Mouse (Mus musculus) embryo, embryonic 11.5 days (tissue): ENCODE data around the gene Ncoa3.
A peak's percentile ranks its signal among the peaks of the same experiment; 100 is the strongest.
"Not testable (repeated sequence)": the region's sequence is repeated elsewhere in the genome, so short reads cannot be mapped to it uniquely, and the experiment has no call there.

Experiments
- DNase-seq: peaks from one replicate; pipeline ENCODE4 v3.0.0-alpha.2; 2012; ENCODE audit warnings: low read depth, low spot score

Gene Ncoa3

DNA sequence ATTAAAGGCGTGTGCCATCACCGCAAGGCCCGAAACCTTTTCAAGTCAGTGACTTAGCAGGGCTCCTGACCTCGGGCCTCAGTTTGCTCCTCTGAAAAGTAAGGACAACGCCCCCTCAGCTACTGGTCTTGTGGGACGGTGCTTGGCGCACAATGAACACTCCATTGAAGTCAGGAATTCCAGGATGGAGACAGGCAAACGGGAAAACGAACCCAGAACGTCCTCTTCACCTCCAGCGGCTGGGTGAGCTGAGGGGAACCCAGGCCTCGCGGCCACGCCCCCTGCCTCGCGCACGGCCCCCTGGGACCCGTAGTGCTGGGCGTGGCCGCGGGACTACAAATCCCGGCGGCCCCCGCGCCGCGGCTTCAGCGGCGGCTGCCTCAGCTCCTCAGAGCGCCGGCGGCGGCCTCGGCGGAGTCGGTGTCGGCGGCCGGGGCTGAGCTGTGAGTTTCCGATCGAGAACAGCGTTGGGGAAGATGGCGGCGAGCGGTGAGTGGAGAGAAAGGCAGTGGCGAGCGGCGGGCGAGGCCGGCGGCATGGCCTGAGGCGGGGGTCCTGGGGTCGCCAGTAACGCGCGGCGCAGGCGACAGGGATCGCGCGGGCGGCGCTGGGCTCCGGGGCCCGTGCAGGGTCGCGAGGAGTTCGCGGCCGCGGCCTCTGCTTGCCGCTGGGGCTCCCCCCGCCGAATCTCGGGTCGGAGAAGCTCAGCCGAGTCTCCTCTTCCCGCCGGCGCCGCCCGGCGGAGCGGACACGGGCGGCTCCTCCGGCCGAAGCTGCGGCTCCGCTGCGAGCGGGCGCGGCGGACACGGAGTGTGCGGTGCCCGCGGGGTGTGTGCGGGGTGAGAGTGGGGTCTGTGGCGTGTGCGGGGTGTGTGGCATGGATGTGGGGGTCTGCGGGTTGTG is at the start of gene Ncoa3:
Ncoa3 (plus strand) TSS at position 367 of the 903 bp plus-strand sequence.
- peak; percentile 89 for DNase-seq

DNA sequence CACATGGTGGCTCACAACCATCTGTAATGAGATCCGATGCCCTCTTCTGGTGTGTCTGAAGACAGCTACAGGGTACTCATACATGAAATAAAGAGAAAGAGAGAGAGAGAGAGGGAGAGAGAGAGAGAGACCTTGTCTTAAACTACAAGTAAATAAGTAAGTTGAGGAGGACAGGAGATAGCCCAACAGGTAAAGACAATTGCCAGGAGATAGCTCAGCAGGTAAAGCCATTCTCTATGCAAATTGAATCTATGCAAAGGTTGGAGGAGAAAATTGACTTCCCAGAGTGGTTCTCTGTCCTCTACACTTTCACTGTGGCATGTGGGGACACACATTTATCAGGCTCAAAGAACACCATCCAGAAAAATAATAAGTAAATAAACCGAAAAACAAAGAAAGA is 49.3 kb upstream of the Ncoa3 start:
- DNase-seq, result no peak

DNA sequence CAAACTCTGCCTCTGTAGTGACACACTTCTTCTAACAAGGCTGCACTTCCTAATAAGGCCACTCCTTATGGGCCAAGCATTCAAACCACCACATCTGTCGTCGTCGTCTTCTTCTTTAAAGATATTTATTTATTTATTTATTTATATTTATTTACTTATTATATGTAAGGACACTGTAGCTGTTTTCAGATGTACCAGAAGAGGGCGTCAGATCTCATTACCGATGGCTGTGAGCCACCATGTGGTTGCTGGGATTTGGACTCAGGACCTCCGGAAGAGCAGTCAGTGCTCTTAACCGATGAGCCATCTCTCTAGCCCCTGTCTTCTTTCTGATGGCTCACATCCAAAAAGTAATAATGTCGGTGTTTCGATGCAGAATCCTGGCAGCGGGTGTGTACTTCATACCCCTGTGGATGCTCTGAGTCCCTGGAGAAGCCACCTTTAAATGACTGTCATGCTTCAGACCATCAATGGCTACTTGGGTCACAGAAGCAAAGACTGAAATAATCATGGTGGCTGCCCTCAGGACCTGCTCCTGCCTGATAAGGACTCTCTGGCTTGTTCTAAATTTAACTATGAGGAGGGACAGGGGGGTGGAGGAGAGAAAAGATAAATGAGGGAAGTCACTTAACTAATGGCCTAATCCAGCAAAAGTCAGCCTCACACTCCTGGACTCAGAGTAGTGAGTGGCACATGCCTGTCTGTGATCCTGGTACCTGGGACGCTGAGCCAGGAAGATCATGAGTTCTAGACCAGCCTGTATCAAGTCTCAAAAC is 47.7 kb upstream of the Ncoa3 start:
- no peak for DNase-seq

DNA sequence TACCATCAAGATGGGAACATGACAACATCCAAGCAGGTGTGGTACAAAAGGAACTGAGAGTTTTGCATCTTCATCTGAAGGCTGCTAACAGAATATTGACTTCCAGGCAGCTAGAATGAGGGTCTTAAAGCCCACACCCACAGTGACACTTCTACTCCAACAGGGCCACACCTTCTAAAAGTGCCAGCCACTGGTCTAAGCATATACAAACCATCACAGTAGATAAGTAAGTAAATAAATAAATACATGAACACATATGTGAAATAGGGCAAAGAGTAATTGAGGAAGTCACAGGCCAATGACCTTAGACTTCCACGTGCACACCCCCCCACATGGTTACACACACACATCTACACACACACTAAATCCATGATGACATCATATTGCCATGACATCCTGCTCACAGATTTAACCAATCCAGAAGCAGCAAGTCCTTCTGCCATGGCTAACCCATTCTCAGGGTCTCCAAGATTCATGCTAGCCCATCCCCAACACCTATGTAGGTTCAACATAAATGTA is 46.3 kb upstream of the Ncoa3 start:
- DNase-seq, result no peak

DNA sequence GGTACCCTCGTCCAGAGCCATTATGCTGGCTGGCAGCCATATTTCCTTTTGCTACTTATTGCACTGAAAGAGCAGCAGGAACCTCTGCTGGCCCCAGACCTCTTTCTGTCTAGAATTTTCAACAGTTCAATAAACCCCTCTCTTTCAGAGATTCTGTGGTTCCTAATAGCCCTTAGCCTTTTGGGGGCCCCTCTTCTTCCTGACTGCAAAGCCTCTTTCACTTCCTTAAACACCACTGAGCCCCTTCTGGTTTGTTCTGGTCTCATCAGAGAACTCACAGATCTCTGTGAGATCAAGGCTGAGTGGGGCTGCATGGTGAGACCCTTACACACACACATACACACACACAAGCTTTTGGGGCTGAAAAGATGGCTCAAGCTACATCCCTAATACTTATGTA is 44.4 kb upstream of the Ncoa3 start:
- DNase-seq, result no peak

DNA sequence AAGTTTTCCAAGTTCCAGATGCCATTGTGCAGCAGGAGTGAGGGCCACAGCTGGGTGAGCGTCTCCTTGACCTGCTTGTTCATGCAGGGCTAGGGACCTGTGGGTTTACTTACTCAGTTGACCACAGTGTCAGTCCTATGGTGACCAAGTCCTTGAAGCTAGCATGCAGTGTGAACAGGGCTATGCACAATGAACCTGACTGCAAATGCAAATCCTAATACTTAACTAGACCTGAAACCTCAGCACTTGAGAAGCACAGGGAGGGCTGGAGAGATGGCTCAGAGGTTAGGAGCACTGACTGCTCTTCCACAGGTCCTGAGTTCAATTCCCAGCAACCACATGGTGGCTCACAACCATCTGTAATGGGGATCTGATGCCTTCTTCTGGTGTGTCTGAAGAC is 43.7 kb upstream of the Ncoa3 start:
- DNase-seq, result not testable (repeated sequence)

DNA sequence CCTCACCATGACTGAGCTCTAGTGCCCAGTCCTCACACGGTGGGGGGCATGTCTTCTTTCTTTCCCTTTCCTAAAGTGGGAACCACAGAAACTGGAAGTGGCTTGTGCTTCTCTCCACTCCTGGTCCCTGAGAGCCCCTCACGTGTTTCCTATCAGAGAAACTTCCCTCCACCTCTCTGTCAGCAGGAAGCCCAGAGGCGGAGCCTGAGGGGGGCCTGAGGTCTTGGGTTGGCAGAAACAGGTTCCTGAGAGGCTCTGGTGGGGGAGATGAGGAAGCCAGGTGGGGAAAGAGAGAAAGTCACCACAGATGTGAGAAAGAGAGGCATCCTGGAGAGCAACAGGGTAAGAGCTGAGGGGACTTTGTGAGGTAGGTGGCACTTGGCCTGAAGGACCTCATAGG is 42.7 kb upstream of the Ncoa3 start:
- DNase-seq, result no peak

DNA sequence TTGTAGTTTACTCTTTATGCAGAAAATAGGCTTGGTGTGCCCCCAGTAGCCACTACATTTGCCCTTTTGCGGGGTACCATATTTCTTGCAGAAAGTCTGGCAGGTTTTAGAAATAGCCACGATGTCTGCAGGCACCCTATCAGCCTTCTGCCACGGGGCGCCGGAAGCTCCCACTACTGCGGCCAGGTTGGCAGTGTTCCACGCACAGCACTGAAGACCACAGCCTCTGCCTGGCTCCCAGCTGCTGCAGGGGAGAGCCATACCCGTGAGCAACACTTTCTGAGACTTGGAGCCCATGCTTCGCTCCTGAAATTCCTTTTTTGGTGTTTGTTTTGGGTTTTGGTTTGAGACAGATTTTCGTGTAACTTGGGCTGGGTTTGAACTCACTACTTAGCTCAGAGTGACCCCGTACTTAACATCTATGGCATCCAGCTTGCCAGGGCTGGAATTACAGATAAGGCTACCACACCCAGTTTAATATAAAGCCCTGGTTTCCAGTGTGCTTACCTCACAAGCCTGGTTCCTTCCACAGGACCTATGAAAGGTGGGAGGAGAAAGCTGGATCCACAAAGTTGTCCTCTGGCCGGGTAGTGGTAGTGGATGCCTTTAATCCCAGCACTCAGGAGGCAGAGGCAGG is 40.9 kb upstream of the Ncoa3 start:
- DNase-seq, result no peak

DNA sequence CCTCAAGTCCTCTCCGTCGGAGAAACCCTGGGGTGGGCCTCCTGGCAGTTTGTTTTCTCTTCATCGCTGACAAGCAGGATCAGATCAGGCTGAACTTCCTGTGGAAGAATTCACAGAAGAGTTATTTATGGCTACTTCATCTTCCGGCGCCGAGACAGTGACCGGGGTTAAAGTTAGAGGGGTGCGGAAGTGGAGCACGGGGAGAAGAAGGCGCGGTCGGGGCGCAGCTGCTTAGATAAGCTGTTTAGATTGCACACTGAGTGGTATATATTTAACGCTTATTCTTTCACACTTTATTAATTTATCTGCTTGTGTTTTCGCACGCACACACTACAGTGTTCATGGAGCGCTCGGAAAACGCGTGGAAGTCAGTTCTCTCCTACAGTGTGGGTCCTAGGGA is 37.6 kb upstream of the Ncoa3 start:
- no peak for DNase-seq

DNA sequence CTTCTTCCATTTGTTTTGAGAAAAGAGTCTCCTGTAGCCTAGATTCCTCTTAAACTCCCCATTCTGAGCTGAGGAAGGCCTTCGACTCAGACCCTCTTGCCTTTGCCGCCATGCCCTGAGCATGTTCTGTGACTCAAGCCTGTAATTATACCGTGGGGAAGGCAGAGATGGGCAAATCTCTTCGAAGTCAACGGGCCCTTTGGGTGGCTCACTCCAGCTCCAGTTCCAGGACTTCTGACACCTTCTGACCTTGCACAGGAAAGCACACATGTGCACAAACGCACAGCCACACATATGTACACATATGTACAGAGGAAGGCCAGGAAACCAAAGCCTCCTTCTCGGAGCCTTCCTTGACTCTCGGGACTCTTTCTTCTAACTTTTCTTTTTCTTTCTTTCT is 37.0 kb upstream of the Ncoa3 start:
- DNase-seq, result no peak

DNA sequence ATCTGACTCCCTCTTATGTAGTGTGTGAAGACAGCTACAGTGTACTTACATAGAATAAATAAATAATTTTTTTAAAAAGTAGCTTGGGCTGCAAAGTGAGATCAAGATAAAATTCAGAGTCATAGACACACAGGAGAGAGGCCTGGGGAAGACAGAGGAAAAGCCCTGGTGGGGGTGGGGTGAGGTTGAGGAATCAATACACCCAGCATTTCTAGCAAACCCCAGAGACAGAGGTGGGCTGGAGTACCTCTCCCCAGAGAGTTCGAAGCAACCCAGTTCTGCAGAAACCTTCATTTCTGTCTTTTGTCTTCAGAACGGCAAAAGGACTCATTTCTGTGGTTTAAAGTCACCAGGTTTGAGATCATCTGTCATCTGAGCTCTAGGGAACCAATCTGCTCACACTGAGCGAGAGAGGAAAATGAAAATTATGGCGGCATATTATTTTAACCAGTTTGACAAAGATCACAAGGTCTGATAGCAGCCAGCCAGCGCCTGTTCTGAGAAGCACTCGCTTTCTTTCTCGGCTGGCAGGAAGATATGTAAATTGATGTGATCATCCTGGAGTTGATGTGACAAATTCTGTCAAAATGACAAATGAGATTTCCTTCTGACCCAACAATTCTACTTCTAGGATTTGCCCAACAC is 36.2 kb upstream of the Ncoa3 start:
- no peak for DNase-seq

DNA sequence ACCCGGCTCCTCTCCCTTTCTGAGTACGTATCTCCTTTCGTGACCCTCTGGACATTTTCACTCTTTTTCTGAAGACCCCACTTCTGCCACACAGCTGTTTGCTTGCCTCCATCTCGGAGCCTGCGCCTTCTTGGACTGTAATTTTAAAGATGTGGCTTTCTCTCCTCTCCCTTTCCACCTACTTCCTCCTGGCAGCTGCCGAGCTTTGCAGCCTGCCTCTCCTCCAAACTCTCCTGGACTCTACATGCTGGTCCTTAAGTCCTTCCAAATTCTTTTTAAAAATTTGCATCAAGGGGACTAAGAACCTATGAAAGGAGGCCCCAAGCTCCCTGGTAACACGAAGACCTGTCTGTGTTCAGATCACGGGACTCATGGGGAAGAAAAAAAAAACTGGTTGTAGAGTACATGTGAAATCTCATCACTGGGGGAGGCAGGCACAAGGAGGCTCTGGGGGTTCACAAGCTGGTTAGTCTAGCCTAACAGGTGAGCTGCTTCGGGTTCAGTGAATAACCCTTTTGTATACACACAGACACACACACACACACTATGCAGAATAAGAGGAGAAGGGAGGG is 35.1 kb upstream of the Ncoa3 start:
- DNase-seq, result no peak

DNA sequence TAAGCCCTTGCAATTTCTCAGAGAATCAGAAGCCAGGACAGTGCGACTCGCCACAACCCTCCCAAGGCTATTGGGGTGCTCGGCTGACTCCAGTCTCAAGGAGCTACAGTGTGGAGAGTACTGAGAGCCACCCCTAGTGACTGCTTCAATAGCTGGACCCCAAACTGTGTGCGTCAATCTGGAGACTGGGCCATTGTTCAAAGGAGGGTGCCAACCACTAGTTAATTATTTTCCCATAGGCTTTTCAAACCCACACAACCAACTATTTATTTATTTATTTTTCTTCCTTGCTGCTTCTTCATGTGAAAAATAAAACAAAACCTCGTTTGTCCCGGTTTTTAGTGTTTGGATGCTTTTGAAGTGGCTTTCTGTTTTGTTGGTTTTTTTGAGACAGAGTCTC is 33.9 kb upstream of the Ncoa3 start:
- no peak for DNase-seq

DNA sequence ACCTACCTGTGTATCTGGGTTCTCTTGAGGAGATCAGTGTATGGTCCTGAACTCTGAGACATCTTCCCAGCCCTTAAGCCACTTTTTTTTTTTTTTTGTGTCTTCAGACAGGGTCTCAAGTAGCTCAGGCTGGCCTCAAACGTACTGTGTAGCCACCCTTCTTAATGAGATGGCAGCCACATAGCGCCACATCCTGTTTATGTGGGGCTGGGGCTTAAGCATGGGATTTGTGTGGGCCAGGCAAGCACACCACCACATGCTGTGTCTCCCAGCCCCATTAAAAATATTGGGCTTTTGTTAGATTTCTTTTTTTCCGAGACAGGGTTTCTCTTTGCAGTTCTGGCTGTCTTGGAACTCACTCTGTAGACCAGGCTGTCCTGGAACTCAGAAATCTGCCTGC is 31.7 kb upstream of the Ncoa3 start:
- no peak for DNase-seq

DNA sequence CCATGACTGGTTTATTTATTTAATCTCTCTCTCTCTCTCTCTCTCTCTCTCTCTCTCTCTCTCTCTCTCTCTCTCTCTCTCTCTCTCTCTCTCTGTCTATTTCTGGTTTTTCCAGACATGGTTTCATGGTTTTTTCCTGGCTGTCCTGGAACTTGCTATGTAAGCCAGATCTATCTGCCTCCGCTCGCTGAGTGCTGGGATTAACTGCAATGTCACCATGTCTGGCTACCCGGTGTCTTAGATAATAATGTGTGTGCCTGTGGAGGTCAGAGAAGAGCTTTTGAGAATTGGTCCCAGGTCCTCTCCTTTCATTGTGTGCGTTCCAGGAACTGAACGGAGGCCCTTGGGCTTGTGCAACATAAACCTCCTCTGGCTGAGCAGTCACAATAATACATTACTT is 29.6 kb upstream of the Ncoa3 start:
- DNase-seq, result no peak

DNA sequence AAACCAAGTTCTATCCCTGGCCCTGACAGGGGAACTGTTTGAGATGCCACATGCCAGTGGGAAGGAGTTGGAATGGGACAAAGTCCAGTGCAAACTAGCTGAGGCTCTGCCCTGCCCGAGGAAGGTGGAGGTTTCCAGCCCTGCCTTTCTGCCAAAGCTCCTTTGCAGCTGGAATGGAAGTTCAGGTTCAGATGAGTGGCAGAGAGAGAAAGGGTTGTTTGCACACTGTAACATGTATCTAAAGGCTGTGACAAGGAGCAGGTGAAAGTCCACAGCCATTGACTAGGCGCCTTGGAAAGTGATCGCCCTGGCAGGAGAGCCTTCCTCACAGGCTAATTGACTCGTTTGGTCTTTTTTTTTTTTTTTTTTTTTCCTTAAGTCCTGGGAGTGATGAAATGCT is 28.3 kb upstream of the Ncoa3 start:
- DNase-seq, result no peak

DNA sequence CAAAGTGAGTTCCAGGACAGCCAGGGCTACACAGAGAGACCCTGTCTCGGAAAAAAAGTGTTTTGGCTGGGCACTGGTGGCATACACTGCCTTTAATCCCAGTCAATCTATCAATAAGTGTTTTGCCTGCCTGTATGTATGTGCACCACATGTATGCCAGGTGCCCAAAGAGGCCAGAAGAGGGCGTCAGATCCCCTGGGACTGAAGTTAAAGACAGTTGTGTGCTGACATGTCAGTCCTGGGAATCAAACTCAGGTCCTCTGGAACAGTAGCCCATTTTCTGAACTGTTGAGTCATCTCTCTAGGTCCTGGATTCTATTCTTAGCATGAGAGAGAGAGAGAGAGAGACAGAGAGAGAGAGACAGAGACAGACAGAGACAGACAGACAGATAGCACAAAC is 25.4 kb upstream of the Ncoa3 start:
- DNase-seq, result no peak

DNA sequence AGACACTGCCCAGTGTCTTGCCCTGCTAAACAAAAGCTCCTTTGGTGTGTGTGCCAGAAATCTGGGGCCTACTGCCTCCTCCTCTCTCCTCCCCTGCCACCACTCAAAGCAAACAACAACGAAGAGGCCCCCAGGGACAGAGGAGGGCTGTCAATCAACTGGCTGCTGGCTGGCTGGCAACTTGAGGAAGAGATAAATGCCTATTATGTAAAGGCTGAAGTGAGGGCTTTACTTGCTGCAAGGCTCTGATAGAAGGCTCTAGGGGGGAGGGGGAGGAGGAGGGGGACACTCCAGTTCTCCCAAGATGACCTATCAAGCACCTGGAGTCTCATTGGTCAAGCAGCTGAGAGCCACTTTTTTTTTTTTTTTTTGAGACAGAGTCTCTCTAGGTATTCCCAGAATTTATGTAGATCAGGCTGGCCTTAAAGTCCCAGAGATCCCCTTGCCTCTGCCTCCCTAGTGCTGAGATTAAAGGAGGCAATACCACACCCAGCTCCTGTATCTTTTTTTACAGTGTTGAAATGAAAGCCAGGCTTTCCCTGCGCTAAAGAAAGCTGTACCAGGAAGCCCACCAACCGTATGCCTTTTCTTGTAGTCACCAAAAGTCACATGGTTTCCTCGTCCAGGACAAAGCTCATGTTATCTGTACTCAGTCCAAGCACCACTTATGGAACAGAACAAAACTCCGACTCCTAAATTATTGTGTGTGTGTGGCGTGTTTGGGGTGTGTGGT is 24.4 kb upstream of the Ncoa3 start:
- peak; percentile 53 for DNase-seq

DNA sequence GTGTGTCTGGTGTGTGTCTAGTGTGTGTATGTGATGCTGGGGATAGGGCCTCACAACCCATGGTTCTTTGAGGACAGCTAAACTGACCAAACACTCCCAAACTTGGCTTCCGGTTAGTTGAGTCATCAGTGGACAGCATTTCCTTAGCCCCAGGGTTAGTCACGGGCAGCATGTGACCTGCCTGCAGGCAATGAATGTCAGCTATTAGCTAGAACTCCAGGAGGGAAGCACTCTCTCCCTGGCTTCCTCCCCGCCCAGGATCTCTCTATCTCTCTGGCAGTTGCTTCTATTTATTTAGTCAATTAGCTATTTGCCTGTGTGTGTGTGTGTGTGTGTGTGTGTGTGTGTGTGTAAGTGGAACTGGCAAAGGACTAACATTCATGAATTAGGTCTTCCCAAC is 23.6 kb upstream of the Ncoa3 start:
- DNase-seq, result no peak

DNA sequence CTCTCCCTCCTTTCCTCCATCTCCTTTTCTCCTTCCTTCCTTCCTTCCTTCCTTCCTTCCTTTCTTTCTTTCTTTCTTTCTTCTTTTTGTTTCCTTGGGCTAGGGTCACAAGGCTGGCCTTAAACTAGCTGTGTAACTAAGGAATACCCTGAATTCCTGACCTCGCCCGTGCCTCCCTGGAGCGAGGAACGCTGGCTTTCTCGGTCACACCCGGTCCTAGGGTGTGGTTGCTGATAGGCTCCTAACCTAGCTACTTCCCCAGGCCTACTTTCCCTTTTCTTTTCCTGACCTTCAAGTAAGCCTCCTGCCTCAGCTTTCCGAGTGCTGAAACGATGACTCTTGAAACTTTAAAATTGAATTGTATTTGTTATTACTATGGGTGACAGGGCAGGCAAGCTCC is 23.0 kb upstream of the Ncoa3 start:
- no peak for DNase-seq

DNA sequence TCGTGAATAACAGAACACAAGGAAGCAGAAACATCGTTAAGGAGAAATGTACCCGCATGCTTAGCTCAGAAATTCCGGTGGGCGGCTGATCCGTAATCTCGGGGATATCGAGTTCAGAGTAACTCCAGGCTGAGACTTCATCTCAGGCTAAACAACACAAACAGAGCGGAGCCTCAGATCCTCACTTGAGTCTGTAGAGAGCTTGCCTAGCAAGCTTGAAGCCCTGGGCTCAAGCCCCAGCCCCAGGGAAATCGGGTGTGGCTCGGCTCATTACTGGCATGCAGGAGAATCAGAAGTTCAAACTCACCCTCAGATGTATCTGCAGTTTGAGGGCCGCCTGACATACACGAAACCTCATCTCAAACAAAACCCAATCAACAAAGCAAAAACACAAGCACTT is 22.5 kb upstream of the Ncoa3 start:
- no peak for DNase-seq
